Mouse (Mus musculus): ENCODE data around the gene Dnajc16. TPM values are rescaled to one million over a fixed set of nuclear protein-coding genes. Genes with fewer than 3 reads are reported as not detected.

The Dnajc16 gene
- 10.9 TPM for total RNA-seq (2023)

GRCm38 (mm10) chr4:141790524-141790990 lies at the start of gene Dnajc16:
TSS of gene Dnajc16 (minus strand) at chr4:141790931.

GRCm38 (mm10) chr4:141826060-141826459 lies 35.3 kb upstream of the Dnajc16 start, which contains the start of gene Cela2a:
TSS of gene Cela2a (minus strand) at chr4:141826160.

GRCm38 (mm10) chr4:141793282-141794151 lies 2.8 kb upstream of the Dnajc16 start, which contains the start of gene Casp9:
TSS of gene Casp9 (plus strand) at chr4:141793612.

GRCm38 (mm10) chr4:141746578-141747346 lies 44.0 kb downstream of the Dnajc16 start, which contains the start of gene Agmat:
TSS of gene Agmat (plus strand) at chr4:141746672.

GRCm38 (mm10) chr4:141722731-141723672 lies 67.7 kb downstream of the Dnajc16 start, which contains the start of gene Ddi2:
TSS of gene Ddi2 (minus strand) at chr4:141723419.

Other genes starting within 250 kb of the Dnajc16 start
- not detected for gene Fblim1, start 184.8 kb downstream of the Dnajc16 start, total RNA-seq (2023)
- gene Tmem82, start 172.3 kb downstream of the Dnajc16 start, total RNA-seq (2023) = 0.34 TPM
- not detected for gene Slc25a34, start 167.1 kb downstream of the Dnajc16 start, total RNA-seq (2023)
- 35.0 TPM for gene Plekhm2, start 126.0 kb downstream of the Dnajc16 start, total RNA-seq (2023)
- 6.6 TPM for gene Rsc1a1, start 105.3 kb downstream of the Dnajc16 start, total RNA-seq (2023)
- gene Ddi2, start 67.5 kb downstream of the Dnajc16 start, total RNA-seq (2023) = 34.0 TPM
- gene Agmat, start 44.3 kb downstream of the Dnajc16 start, total RNA-seq (2023) = not detected
- 9.9 TPM for gene Casp9, start 2.7 kb upstream of the Dnajc16 start, total RNA-seq (2023)
- gene Cela2a, start 35.2 kb upstream of the Dnajc16 start, total RNA-seq (2023) = 15.7 TPM
- 1.2 TPM for gene Ctrc, start 55.4 kb upstream of the Dnajc16 start, total RNA-seq (2023)
- 41.4 TPM for gene Efhd2, start 84.0 kb upstream of the Dnajc16 start, total RNA-seq (2023)
- gene Fhad1, start 224.2 kb upstream of the Dnajc16 start, total RNA-seq (2023) = not detected